Mouse (Mus musculus): ENCODE results near the gene Jam3.

DNA sequence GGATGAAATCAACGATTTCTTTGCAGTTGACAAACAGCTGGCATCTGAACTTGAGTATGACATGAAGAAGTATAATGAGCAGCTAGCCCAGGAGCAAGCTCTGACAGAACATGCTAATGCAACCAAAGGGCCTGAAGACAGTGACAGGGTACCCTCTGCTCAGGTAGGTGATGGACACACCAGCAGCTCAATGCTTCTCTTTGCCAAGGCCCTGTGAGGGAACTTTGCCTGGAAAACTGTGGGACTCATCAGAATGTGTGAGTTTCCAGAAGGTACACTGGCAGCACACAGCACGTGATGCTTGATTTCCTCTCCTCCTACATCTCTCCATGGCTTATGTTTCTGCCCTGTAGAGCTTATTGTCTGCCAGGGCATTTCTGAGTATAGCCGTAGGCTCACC is 67.8 kb downstream of the Jam3 start:
- TF ChIP-seq POLR2A (IDR thresholded peaks at IDR 0.05; ENCODE audit: control insufficient read depth, extremely low read depth, insufficient read depth, low read length, poor library complexity), result no peak
- TF ChIP-seq CTCF (IDR thresholded peaks at IDR 0.05; ENCODE audit: borderline replicate concordance, control insufficient read depth, extremely low read depth, insufficient read depth, low read length, poor library complexity), result no peak
